Mouse (Mus musculus) common myeloid progenitor, adult 5-6 weeks (primary cell): ENCODE results near the gene Smdt1. TPM values are rescaled to one million over a fixed set of nuclear protein-coding genes. Genes with fewer than 3 reads are reported as not detected.
"Not testable (repeated sequence)": the region's sequence is repeated elsewhere in the genome, so short reads cannot be mapped to it uniquely, and the experiment has no call there.

Experiments
- ATAC-seq: replicated peaks from 2 replicates; pipeline ENCODE4 v1.8.0; 2016; ENCODE audit warnings: low read depth, mild to moderate bottlenecking, moderate TSS enrichment, inconsistent platforms; ENCODE audit not compliant: poor library complexity, severe bottlenecking
- total RNA-seq: library from RNA; stranded (forward); fragments of 200-1000, 187-1606 nt; gene quantifications from 2 replicates; pipeline ENCODE4 v1.2.3, GENCODE M21; 2017

Smdt1 gene
- total RNA-seq, 1 experiment from 2014 or later = 43.6 TPM

GRCm38 (mm10) chr15:82362234-82362633 lies 23.5 kb downstream of the Smdt1 start:
- ATAC-seq = no peak

GRCm38 (mm10) chr15:82363801-82364200 lies 25.0 kb downstream of the Smdt1 start:
- ATAC-seq = not testable (repeated sequence)

GRCm38 (mm10) chr15:82364561-82364960 lies 25.8 kb downstream of the Smdt1 start:
- ATAC-seq = not testable (repeated sequence)

- no peak for ATAC-seq
Measured at GRCm38 (mm10) chr15:82368146-82368545, 29.4 kb downstream of the Smdt1 start.

- no peak for ATAC-seq
Measured at GRCm38 (mm10) chr15:82368851-82369250, 30.1 kb downstream of the Smdt1 start.

- ATAC-seq = no peak
Measured at GRCm38 (mm10) chr15:82372446-82372845, 33.7 kb downstream of the Smdt1 start.

GRCm38 (mm10) chr15:82372991-82373390 lies 34.2 kb downstream of the Smdt1 start:
- ATAC-seq = no peak

GRCm38 (mm10) chr15:82374437-82374836 lies 35.7 kb downstream of the Smdt1 start:
- ATAC-seq = no peak

- no peak for ATAC-seq
Measured at GRCm38 (mm10) chr15:82375855-82376254, 37.1 kb downstream of the Smdt1 start.

GRCm38 (mm10) chr15:82376393-82377138 lies 37.8 kb downstream of the Smdt1 start:
- ATAC-seq = no peak

GRCm38 (mm10) chr15:82377701-82378100 lies 38.9 kb downstream of the Smdt1 start:
- ATAC-seq = no peak

GRCm38 (mm10) chr15:82378261-82379180 lies 39.8 kb downstream of the Smdt1 start:
- no peak for ATAC-seq

GRCm38 (mm10) chr15:82379511-82379870 lies 40.7 kb downstream of the Smdt1 start:
- ATAC-seq = peak; percentile 27; the same call in 1 of the 2 replicates

GRCm38 (mm10) chr15:82379871-82380713 lies 41.3 kb downstream of the Smdt1 start, which contains the start of gene Cyp2d22:
TSS of gene Cyp2d22 (minus strand) at chr15:82380260.
- peak; percentile 76 for ATAC-seq

GRCm38 (mm10) chr15:82380714-82381062 lies 41.9 kb downstream of the Smdt1 start:
- ATAC-seq = no peak

GRCm38 (mm10) chr15:82382441-82382840 lies 43.7 kb downstream of the Smdt1 start:
- no peak for ATAC-seq

GRCm38 (mm10) chr15:82385729-82386128 lies 47.0 kb downstream of the Smdt1 start:
- no peak for ATAC-seq

- not testable (repeated sequence) for ATAC-seq
Measured at GRCm38 (mm10) chr15:82389916-82390315, 51.2 kb downstream of the Smdt1 start.

GRCm38 (mm10) chr15:82393922-82394321 lies 55.2 kb downstream of the Smdt1 start, which contains the start of gene Cyp2d11:
TSS of gene Cyp2d11 (minus strand) at chr15:82394022.
- ATAC-seq = not testable (repeated sequence)

- not testable (repeated sequence) for ATAC-seq
Measured at GRCm38 (mm10) chr15:82395955-82396354, 57.2 kb downstream of the Smdt1 start.
